Mouse (Mus musculus) left cerebral cortex, adult 2 months (tissue): ENCODE results near the gene Bmp4. TPM values are rescaled to one million over a fixed set of nuclear protein-coding genes. Genes with fewer than 3 reads are reported as not detected.
A peak's percentile ranks its signal among the peaks of the same experiment; 100 is the strongest.

ENCODE experiments used
- DNase-seq, 2 experiments: peaks; one replicate each; pipeline ENCODE4 v3.0.0; 2021 to 2022; ENCODE audit warnings: low spot score in 2 of 2, mixed read lengths in 1 of 2; ENCODE audit errors: extremely low spot score in 1 of 2
- H3K27ac ChIP-seq: fragments of 200-600 bp; 2 replicates; pipeline ENCODE4 v1.8.1; 2022
- H3K4me3 ChIP-seq: fragments of 200-600 bp; 2 replicates; pipeline ENCODE4 v1.8.1; 2022
- CTCF ChIP-seq: fragments of 200-600 bp; IDR thresholded peaks from 2 replicates; pipeline ENCODE4 v1.8.1; 2022; ENCODE audit warnings: antibody characterized with exemption, mild to moderate bottlenecking, moderate library complexity
- intact Hi-C: fragments of 180-260 bp; cut with DNase I; formaldehyde crosslinking; loops from one replicate; pipeline ENCODE4 v1.15.1; 2025
- total RNA-seq, 2 experiments: library from RNA; stranded (reverse); gene quantifications; 2 replicates each; pipeline ENCODE4 v1.2.3; 2021

Gene Bmp4
- total RNA-seq, 2 experiments from 2014 or later = 4.2 to 6.0 TPM

- intact Hi-C loops = loop anchor here (5.0 kb wide), 1 partner anchor 393 kb away; no protein-coding TSS in a partner anchor
- Histone ChIP-seq H3K4me3 (peak overlapping the region; percentile 23; the same call in 1 of the 2 replicates), H3K27ac (no peak overlapping the region)
Observed at GRCm38 (mm10) chr14:46384946-46385691, 5.3 kb downstream of the Bmp4 start.

GRCm38 (mm10) chr14:46381457-46381856 is 9.0 kb downstream of the Bmp4 start:
- intact Hi-C loops = no loop called here
- no peak overlapping the region for H3K4me3 ChIP-seq

More at GRCm38 (mm10) chr14:46384946-46385691, 5.3 kb downstream of the Bmp4 start:
- no peak for DNase-seq
- no peak for TF ChIP-seq CTCF

GRCm38 (mm10) chr14:46380286-46380721 is 10.2 kb downstream of the Bmp4 start:
- Histone ChIP-seq H3K4me3 (no peak overlapping the region), H3K27ac (no peak overlapping the region)
- DNase-seq = no peak
- peak; percentile 7 for TF ChIP-seq CTCF
- intact Hi-C loops = no loop called here

More at GRCm38 (mm10) chr14:46381457-46381856, 9.0 kb downstream of the Bmp4 start:
- TF ChIP-seq CTCF = no peak
- DNase-seq = no peak
- no peak overlapping the region for H3K27ac ChIP-seq

- intact Hi-C loops = loop anchor here (5.0 kb wide), 1 partner anchor 312 kb away; no protein-coding TSS in a partner anchor
- DNase-seq = no peak
- Histone ChIP-seq H3K27ac (no peak within 1 kb of the TSS), H3K4me3 (no peak within 1 kb of the TSS)
- TF ChIP-seq CTCF = no peak
Observed at GRCm38 (mm10) chr14:46379285-46379684, 11.2 kb downstream of the Bmp4 start, which contains the start of gene Gm15217. Gm15217 (plus strand) TSS chr14:46379414.

GRCm38 (mm10) chr14:46375796-46376195 is 14.7 kb downstream of the Bmp4 start:
- no peak for DNase-seq
- no peak for TF ChIP-seq CTCF
- intact Hi-C loops = loop anchor here (5.0 kb wide), 1 partner anchor 308 kb away; no protein-coding TSS in a partner anchor
- no peak overlapping the region for H3K27ac ChIP-seq
- H3K4me3 ChIP-seq = no peak overlapping the region

GRCm38 (mm10) chr14:46372452-46372851 is 18.0 kb downstream of the Bmp4 start:
- no peak for TF ChIP-seq CTCF
- no peak for DNase-seq
- intact Hi-C loops = no loop called here
- Histone ChIP-seq H3K4me3 (no peak overlapping the region), H3K27ac (no peak overlapping the region)

- intact Hi-C loops = no loop called here
Observed at GRCm38 (mm10) chr14:46363209-46363608, 27.3 kb downstream of the Bmp4 start.

GRCm38 (mm10) chr14:46357696-46358095 is 32.8 kb downstream of the Bmp4 start:
- no peak for TF ChIP-seq CTCF
- H3K27ac ChIP-seq = no peak overlapping the region
- intact Hi-C loops = no loop called here
- no peak for DNase-seq
- H3K4me3 ChIP-seq = no peak overlapping the region

More at GRCm38 (mm10) chr14:46363209-46363608, 27.3 kb downstream of the Bmp4 start:
- no peak overlapping the region for H3K27ac ChIP-seq
- H3K4me3 ChIP-seq = no peak overlapping the region
- DNase-seq = no peak
- TF ChIP-seq CTCF = no peak; the same call in 1 of the 2 replicates

GRCm38 (mm10) chr14:46357286-46357685 is 33.2 kb downstream of the Bmp4 start:
- Histone ChIP-seq H3K27ac (no peak overlapping the region), H3K4me3 (no peak overlapping the region)
- no peak for DNase-seq
- intact Hi-C loops = no loop called here
- TF ChIP-seq CTCF = no peak

- Histone ChIP-seq H3K27ac (no peak overlapping the region), H3K4me3 (no peak overlapping the region)
- no peak for TF ChIP-seq CTCF
- DNase-seq = no peak
- intact Hi-C loops = no loop called here
Observed at GRCm38 (mm10) chr14:46344750-46345149, 45.7 kb downstream of the Bmp4 start.

GRCm38 (mm10) chr14:46338801-46339200 is 51.7 kb downstream of the Bmp4 start:
- TF ChIP-seq CTCF = no peak
- DNase-seq = no peak
- Histone ChIP-seq H3K4me3 (no peak overlapping the region), H3K27ac (no peak overlapping the region)
- intact Hi-C loops = no loop called here

Other genes with a start within 250 kb of the Bmp4 start
- gene Gm15217, start 11.3 kb downstream of the Bmp4 start, total RNA-seq = not detected